Mouse (Mus musculus): Measurements from ENCODE around the gene 1700037H04Rik.

1700037H04Rik gene

GRCm38 (mm10) chr2:131146193-131147042, 13.5 kb downstream of the 1700037H04Rik start:
- no peak for DNase-seq (ENCODE audit: low spot score)

DNA sequence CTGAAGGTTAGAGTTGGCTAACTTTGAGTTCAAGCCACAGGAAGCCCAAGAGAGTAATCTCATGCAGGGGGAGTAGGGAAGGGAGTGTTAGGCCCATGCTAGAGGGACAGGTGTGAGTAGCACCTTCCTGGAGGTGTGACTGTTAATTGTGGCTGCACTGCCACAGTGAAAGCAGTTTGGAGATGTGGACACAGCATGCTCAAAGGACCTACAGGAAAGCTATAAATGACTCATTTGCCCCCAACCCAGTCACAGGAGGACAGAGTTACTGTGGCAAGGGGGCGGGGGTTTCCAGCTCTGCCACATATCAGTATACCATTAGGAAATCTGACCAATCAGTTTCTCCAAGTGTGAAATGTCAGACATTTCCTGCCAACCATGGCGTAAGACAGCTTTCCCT, 14.3 kb downstream of the 1700037H04Rik start:
- no peak for DNase-seq (ENCODE audit: low spot score)

- DNase-seq (ENCODE audit: low spot score), result no peak
These were observed 14.8 kb downstream of the 1700037H04Rik start for GRCm38 (mm10) chr2:131145121-131145520.

DNA sequence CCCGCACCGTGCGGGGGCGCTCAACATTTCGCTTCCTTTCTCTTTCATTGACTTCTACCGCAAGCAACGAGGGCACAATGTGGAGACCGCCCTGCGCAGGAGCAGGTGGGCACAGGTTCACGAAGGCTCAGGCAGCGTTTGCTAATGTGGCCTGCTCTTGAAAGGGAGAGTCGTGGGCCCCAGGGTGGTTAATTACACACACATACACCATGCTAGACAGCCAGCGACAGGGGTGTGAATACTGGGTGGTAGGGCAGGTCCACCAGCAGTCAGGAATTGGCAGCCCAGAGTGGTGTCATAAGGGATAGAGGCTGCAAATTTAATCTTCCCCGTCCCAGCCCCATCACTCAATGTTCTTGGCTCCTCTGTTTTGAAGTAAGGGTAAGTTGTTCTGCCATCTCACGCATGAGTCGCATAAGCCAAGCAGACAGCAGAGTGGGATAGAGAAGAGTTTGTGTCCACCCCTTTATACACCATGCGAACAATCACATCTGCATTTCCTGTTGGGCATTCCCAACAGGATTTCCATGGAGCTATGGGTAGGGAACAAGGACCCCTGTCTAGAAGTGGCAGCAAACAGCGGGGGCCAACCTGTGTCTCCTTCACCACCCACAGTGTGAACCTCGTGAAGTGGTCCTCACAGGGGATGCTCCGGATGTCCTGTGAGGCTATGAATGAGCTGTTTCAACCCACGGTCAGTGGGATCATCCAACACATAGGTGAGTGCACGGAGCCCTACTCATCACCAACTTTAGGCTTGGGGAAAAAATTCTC, 16.7 kb downstream of the 1700037H04Rik start:
- DNase-seq (ENCODE audit: low spot score), result no peak

DNA sequence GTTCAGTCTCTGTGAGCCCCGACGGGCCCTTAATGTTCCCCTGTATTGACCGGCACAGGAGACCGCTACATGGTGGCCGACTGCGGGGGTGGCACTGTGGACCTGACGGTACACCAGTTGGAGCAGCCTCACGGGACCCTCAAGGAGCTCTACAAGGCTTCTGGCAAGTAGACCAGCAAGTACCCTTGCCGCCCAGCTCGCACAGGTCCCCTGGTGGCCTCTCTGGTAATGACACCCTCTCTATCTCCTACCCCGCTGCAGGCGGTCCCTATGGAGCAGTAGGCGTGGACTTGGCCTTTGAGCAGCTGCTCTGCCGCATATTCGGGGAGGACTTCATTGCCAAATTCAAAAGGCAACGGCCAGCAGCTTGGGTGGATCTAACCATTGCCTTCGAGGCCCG, 17.3 kb downstream of the 1700037H04Rik start:
- DNase-seq (ENCODE audit: low spot score), result peak; percentile 78

DNA sequence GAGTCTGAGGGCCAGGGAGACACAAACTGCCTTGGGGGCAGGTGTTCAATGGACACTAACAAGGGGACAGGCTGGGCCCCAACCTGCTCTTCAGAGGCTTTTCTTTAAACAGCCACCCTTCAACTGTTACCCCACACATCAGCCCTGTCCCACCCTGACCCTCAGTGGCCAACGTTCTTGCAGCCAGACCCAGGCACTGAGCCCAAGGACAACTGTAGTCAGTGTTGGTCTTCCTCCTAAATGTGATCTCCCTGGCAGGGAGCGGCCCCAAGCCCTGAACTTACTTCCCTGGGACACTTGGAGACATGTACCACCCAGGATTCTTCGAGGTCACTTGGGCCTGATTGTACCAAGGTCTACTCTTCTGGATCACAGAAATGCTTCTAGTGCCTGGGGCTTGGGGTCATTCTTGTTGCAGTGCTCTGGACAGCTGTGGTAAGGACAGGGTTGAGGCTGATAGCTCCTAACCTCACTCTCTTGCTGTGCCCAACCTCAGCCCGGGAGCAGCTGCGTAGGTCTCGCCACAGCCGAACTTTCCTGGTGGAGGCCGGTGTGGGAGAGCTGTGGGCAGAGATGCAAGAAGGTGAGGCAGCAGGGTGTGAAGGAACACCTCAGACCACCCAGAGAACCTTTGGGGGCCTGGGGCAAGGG, 18.4 kb downstream of the 1700037H04Rik start:
- no peak for DNase-seq (ENCODE audit: low spot score)

- DNase-seq (ENCODE audit: low spot score), result no peak
These were observed 19.4 kb downstream of the 1700037H04Rik start for GRCm38 (mm10) chr2:131140533-131140905.

DNA sequence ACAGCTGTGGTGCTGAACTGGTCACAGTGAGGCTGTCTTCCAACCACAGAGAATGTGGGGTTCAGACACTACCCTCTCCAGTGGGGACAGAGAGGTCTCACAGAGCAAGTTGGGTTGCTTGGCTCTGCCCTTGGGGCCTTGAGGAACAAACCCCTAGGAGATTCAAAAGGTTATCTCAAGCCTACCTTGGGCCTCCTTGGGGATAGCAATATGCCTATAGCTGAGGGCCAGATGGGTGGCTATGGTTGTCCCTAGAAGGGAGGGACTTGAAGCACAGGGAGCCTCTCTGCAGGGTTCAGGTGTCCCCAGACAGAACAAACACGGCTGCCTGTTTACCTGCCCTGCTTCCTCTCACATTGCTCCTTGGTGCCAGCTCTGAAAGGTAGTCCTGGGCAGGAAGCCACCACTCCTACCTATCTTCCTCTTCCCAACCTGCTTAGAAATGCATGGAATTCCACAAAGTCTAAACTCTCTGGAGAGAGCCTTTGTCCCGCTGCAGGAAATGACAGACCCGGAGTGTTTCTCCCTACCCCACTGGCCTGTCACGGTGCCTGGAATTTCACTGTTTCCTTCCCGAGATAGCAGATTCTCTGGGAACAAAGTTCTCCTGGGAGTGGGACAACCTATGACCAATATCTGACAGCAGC, 19.9 kb downstream of the 1700037H04Rik start:
- DNase-seq (ENCODE audit: low spot score), result no peak

DNA sequence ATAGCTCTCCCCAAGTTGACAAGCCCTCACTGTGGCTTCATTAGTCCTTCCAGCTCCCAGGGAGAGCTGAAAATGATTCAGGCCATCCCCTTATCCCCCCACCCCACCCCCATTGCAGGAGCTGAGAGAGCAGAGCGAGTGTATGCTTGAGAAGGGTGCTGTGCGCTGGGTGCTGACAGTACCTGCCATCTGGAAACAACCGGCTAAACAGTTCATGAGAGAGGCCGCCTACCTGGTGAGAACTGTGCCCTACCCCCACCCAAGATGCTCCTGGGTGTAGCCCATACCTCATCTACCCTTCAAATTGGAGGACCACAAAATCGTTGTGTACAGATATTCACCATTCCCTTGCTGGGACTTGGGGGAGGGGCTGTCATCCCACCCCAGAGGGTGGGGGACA, 20.6 kb downstream of the 1700037H04Rik start:
- no peak for DNase-seq (ENCODE audit: low spot score)

GRCm38 (mm10) chr2:131138760-131139159, 21.1 kb downstream of the 1700037H04Rik start:
- DNase-seq (ENCODE audit: low spot score), result no peak

DNA sequence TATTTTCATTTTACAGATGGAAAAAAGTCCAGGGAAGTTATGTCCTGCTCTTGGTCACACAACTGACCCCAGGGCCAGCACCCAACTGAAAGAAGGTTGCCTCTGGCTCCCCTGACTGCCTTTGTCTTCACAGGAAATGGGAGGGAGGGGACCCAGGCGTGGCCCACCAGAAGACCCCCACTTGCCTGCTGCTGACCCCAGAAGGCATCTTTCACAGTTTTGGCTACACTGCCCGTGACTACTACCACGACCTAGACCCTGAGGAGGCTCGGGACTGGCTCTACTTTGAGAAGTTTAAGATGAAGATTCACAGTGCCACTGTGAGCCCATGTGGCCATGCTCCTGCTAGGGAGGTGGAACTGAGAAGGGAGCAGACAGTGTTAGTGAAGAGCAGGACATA, 21.6 kb downstream of the 1700037H04Rik start:
- DNase-seq (ENCODE audit: low spot score), result no peak

GRCm38 (mm10) chr2:131135521-131136139, 24.3 kb downstream of the 1700037H04Rik start:
- no peak for DNase-seq (ENCODE audit: low spot score)

DNA sequence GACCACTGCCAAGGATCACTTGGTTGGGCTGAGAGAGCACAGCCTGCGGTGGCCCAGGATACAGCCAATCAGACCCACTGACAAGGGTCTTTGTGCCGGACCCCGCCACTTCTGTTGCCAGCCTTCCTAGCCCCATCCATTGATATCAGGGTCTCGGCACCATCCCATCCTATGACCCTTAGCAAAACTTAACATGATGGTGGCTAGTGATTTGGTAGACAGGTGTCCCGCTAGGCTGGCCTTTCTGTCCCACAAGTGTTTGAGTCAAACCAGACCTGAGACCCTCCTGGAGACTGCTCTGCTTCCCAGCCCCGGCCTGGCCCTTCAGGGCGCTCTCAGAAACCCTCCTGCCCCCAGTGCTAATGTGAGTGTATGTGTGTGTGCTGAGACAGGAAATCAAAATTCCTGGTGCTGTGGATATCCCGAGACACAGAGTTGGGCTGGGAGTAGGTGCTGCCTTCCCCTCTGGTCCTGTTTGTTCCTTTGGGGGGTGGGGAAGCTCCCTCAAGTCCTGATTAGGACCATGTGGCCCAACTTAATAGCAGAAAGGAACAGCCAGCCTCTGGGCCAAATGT, 25.0 kb downstream of the 1700037H04Rik start:
- no peak for DNase-seq (ENCODE audit: low spot score)

DNA sequence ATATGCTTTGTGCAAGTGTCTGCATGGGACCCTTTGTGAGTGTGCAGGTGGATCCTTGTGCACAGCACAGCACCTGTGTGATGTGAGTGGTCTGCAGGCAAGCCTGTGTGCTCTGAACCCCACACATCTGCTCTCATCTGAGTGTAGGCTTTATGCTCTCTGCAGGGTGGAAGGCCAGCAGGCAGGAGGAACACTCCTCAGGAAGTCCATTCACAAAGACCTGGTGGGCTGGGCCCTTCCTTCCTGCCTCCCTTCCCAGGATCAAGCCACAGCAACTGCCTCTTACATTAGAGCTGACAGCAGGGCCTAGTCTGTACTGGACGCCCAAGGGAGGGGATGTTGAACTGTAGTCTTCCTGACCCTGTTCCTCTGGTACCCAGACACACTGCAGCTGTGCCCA, 25.5 kb downstream of the 1700037H04Rik start:
- no peak for DNase-seq (ENCODE audit: low spot score)

- no peak for DNase-seq (ENCODE audit: low spot score)
These were observed 26.8 kb downstream of the 1700037H04Rik start, which contains the start of gene Gm11037 for GRCm38 (mm10) chr2:131132930-131133547. TSS of gene Gm11037 (plus strand) at chr2:131133497.

DNA sequence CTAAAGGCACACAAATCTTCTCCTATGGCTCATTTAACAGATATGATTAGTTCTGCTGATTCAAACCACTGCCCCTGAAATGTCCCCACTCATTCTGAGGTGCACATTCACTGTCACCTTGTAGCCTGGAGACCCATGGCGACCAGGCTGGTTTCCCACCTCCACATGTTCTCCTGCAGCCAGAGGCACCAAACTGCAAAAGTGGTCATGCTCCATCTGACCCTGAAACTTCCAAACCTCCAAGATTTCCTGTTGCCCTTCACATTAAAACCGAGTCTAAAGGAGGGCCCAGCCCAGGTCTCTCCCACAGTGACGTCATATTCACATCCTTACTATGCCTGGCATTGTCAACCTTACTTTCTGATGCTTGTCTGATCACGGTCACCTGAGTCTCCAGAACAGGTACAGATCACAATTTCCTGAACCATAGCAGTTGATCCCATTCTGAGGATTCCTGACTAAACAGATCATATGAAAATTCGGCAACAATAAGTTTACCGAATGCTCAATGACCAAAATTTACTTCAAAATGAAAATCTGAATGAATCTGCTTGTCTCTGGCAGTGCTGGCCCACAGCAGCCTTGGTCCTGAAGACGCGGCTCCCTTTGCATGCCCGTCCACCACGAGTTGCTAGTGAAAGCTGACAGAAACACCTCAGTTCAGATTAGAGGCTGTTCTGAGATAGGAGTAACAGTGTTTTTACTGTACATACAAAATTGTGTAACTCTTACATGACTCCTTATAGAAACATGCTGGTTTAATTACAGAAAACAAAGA, 27.6 kb downstream of the 1700037H04Rik start:
- no peak for DNase-seq (ENCODE audit: low spot score)

GRCm38 (mm10) chr2:131130849-131131248, 29.0 kb downstream of the 1700037H04Rik start:
- DNase-seq (ENCODE audit: low spot score), result no peak

- no peak for DNase-seq (ENCODE audit: low spot score)
These were observed 30.0 kb downstream of the 1700037H04Rik start for GRCm38 (mm10) chr2:131129836-131130235.

- no peak for DNase-seq (ENCODE audit: low spot score)
These were observed 31.2 kb downstream of the 1700037H04Rik start for GRCm38 (mm10) chr2:131128636-131129157.

- no peak for DNase-seq (ENCODE audit: low spot score)
These were observed 31.7 kb downstream of the 1700037H04Rik start for GRCm38 (mm10) chr2:131128211-131128610.

Measured in ovary, postnatal 36 days (tissue).